Mouse (Mus musculus) fibroblast of lung, adult 2 months (primary cell): ENCODE measurements around the gene Olfr124.

Source experiments
- DNase-seq: peaks from one replicate; pipeline ENCODE4 v3.0.0-alpha.2; 2011; ENCODE audit warnings: low read depth

Olfr124 gene

DNA sequence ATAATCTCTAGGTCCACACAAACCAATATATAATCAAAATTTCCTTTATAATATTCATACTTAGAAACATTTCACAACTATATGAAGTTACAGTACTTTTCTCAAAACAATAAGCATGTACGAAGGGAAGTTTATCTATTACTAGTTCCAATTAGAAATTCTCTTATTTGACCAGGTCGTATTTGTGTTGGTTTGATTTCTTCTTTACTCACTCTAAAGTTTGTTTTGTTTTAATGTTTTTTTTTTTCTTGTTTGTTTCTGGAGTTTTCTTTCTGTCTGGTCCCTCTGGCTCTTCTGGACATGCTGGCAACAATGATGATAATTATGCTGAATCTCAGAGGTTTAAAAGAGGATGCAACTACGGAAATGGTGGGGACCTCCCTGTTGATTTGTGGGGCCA lies at the start of gene Olfr124:
TSS of gene Olfr124 (plus strand) at position 301 of the 400 bp plus-strand sequence.
- no peak for DNase-seq

DNA sequence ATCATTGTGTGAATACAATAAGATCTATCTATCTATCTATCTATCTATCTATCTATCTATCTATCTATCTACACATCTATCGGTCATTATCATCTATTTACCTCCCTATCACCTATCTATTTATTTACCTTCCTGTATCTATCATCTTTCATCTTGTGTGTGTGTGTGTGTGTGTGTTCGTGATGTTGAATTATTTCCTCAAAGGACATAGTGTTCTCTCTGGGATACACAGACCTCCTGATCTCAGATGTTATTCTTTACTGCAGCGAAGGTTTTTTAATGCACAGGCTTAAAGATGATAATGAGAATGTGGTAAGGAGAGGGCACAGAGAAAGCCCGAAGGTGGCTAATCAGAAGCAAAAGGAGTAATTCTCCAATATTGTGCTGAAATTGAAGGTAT lies 31.4 kb upstream of the Olfr124 start, which contains the start of gene Olfr122:
TSS of gene Olfr122 (plus strand) at position 301 of the 400 bp plus-strand sequence.
- DNase-seq = no peak

DNA sequence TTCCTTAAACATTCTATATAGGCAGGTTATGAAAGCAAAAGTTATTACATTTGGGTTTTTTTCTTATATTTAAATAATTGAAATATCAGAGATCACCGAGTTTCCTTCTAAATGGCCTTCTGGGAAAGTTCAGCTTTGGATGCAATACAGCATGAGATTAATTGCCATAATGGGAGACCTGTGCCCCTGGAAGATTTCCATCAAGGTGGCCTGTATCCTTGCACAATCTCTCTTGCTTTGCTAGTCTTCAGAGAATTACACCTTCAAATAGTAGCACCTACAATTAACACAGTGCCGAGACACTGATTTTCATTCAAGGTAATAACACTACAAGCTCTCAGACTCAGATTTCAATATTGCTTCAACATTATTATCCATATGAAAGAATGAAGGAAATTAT lies 6.5 kb upstream of the Olfr124 start, which contains the start of gene Olfr123:
TSS of gene Olfr123 (plus strand) at position 301 of the 400 bp plus-strand sequence.
- DNase-seq = no peak

DNA sequence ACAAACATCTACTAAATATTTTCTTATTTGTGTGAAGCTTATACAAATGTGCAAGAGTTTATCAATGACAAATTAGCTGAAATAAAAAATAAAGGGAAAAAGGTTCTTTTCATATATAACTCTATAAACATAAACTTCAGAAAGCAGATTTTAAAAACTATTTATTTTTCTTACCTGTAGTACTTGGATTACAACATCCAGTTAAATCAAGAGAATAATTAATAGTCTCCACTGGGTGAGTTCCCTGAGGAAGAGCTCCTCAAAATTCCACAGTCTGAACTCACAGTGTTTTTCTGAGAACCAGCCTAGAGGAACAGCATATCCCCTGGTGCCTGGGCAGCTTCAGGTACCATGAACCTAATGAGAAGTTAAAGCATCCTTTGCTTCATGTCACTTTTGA lies 33.0 kb downstream of the Olfr124 start, which contains the start of gene Olfr125:
TSS of gene Olfr125 (plus strand) at position 301 of the 400 bp plus-strand sequence.
- no peak for DNase-seq

DNA sequence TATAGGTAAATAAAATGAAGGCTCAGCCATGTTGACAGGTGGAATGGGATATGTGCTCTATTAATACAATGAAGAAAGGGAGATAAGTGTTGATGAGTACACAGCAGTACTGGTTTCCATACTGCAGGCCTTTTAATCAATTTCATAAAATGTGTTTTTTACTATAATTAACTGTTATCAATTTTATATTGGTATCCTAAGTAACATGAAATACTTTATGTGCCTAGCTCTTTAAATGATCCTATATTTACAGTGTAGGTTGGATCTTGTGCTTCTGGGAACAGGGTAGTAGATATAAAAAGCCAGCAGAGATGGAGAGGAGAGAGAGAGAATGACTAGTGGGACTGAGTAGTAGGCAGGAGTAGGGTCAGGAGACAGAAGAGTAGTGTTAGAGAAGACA lies 47.5 kb downstream of the Olfr124 start, which contains the start of gene Olfr126:
TSS of gene Olfr126 (plus strand) at position 301 of the 400 bp plus-strand sequence.
- DNase-seq = no peak
